Mouse (Mus musculus): Measurements from ENCODE around the gene Fam117a.
A peak's percentile ranks its signal among the peaks of the same experiment; 100 is the strongest.

Fam117a gene

GRCm38 (mm10) chr11:95366280-95366897 lies 29.6 kb downstream of the Fam117a start:
- no peak for DNase-seq

DNA sequence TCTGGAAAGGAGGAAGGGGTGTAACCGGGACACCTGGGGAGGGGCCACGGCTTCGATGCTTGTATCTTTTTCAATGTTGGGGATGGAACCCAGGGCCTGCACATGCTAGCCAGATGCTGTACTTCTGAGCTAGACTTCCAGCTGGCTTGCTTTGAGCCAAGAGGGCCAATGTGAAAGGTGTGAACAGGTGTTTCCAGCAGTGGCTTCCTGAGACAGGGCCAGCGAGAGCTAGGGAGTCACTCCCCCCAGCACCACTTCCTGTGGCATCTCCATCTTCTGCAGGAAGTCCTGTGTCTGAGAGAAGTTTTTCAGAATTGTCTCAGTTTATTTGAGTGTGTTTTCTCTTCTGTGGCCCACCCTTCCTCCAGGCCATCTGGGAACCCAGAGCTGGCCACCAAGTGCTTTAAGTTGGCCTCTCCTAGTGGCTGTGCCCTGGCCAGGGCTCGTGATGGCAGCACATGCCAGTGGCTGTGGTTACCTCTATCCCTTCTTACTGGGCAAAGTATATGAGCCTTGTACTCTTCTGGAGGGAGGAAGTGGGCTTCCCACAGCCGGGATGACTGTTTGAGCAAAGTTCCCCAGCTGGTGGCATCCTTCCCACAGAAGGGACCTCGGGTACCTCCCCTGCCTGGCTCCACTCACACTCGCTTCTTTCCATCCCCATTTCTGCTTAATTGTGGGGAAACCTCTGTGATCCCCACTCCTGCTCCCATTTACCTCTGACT lies 30.4 kb downstream of the Fam117a start:
- no peak for DNase-seq

DNA sequence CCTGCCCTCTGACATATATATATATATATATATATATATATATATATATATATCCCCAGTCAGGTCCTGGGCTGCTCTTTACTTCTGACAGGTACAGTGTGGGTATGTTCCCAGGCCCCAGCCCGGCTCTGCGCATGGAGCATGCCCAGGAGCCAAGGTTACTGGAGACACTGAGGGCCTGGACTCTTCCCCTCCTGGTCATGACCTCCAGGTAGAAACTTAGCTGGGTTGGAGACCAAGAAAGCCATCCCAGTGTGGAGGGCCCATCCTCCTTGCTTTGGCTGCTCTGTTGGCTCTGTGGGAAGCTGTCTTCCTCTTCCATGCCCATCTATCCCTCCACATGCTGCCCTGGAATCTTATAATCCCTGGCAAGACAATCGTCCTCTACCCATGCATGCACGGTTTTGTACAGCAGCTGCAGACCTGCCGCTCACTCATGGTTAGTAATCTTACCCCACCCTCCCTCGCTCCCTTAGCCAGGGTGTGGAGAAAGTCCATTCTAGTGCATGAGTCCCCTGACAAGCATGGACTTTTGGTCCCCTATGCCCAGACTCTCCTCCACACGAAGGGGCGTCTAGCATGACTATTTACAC lies 31.5 kb downstream of the Fam117a start:
- DNase-seq = no peak

- no peak for DNase-seq
Measured at GRCm38 (mm10) chr11:95368871-95369270, 32.1 kb downstream of the Fam117a start.

DNA sequence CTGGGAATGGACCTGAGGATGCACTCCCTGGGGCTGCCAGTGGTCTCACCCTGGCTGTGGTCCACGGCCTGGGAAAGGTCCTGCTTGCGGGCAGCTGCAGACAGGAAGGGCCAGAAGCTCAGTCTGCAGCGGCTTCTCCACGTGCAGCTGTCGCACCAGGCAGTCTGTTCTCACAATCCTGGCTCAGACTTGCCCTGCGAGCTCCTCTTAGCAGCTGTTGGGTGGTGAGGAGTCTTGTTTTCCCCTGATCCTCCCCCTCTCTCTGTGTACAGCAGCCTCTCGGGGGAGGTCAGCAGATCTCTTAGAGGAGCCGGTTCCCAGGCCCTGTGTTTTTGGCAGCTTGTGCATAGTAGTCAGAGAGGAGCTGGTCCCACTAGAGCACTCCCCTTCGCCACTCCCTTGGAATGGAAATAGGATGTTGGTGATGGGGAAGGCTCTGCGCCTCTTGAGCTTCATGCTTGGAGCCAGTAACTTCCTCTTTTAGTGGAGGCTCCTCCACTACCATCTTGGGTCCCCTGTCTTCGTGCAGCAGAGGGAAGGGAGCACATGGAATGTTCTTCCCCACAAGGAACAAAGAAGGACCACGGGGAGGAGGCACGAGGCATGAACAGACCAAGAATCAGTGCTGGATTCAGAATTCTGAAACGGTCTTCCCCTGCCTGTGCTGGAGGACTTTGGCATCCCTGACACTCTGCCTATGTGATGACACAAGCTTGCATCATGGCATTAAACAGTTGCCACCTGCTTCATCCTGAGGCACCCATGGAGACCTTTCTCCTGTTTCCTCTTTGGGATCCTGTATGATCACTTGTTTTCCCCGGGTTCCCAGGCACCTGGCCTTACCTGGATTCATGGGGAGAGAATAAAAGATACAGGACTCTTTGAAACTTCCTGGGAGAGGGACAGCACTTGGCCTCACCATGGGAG lies 33.4 kb downstream of the Fam117a start:
- DNase-seq = no peak

DNA sequence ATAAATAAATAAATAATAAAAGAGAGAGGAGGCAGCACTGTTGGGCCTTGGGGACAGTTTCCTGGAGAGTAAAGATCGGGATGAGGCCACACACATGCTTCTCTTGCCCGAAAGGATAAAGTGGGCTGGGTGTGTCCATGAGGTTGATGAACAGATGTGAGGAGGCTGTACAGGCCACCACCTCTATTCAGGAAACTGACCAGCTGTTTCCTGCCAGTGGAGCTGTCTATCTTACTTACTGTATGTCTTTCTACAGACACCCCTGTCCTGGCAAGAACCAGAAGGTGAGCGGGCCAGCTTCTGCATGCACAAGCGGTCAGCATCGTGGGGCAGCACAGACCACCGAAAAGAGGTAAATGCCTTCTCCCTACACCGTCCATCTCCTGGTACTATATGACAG lies 34.4 kb downstream of the Fam117a start:
- DNase-seq = no peak

DNA sequence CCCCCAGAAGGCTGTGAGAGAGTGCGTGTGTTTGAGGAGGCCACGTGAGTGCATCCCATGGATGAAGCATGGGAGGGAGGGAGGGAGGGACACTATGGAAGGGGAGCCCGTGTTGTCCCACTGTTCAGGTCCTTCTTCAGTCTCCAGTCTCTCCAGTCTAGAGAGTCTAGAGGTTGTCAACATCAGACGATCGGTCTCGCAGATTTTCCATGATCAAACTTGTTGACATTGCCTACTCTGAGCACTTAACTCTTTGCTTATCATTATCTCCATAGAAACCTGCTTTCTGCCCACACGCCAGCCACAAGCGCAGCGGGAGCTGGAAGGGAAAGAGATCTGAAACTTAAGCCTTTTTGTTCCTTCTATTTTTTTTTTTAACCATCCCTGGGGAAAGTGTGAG lies 42.1 kb downstream of the Fam117a start:
- no peak for DNase-seq

DNA sequence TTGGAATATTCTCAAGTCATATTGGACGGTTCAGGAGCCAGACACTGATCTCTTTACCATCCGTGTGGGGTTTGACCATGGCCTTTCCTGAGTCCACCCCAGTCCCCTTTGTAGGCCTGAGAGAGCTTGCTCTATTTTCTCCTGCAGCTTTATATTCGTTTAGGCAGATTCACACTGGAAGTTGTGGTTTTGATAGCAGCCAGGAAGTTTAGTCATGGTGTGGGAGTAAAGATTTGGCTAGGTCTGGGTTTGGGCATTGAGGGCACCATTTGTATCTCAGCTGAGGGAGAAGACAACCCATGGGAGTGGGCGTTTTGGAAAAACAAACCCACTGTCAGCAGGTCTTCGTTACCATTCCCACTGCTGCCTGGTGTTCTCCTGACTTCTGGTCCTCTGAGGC lies 42.7 kb downstream of the Fam117a start:
- no peak for DNase-seq

- no peak for DNase-seq
Measured at GRCm38 (mm10) chr11:95380711-95381110, 43.9 kb downstream of the Fam117a start.

DNA sequence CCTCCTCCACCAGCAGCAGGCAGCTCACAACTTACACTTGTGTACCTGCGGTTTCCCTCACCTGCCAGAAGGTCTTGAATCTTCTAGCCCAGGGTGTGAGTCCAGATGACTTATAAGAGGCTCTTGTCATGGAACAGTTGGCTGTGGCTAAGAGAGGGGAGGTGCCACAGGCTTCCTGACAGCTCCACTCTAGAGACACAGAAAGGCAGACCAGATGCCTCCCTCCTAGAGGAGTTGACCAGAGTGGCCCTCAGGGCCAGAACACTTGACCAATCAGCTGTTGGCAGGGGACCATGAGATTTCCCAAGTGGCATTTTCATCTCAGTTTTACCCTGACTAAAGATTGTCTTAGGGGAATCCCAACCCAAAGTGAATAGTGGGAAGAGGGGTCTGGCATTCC lies 44.3 kb downstream of the Fam117a start:
- DNase-seq = no peak

- DNase-seq = no peak
Measured at GRCm38 (mm10) chr11:95383331-95383986, 46.6 kb downstream of the Fam117a start.

- DNase-seq = no peak
Measured at GRCm38 (mm10) chr11:95384004-95384318, 47.1 kb downstream of the Fam117a start.

GRCm38 (mm10) chr11:95384319-95384972 lies 47.6 kb downstream of the Fam117a start, which contains the start of gene Slc35b1:
Gene Slc35b1, plus strand, starts transcription at chr11:95384692.
- peak; percentile 92 for DNase-seq

- DNase-seq = no peak
Measured at GRCm38 (mm10) chr11:95384973-95385320, 48.1 kb downstream of the Fam117a start.

DNA sequence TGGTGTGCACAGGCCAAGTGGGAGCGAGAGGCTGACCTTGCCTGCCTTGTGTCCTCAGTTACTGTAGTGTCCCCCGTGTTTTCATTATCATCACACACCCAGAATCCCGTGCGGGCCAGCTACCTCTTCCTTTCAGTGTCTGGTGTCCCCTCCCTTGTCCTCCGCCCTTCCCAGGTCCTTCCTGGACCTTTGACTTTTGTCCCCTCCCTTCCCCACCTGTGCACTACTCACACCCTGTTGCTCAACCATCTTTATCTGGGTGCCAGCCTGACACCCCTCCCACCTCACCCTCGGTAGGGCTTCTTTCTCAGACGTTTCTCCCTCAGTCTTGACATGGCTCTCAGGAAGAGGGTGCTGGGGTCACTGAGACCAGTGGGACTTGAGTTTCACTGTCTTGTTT lies 50.5 kb downstream of the Fam117a start:
- DNase-seq = no peak

DNA sequence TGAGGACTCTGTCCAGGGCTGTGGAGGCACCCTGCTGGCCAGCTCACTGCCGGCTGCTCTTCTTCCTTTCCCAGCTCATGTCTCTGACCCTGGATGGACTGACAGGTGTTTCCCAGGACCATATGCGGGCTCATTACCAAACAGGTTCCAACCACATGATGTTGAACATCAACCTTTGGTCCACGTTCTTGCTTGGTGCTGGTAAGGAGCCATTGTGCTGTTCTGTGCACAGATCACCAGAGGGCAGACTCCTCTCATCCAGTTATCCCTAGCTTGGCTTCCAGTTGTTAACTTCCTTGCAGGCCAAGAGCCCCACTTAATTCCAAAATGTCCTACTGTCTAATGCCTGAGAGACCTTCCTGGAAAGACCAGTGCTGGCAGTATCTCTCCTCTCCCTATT lies 52.2 kb downstream of the Fam117a start:
- no peak for DNase-seq

DNA sequence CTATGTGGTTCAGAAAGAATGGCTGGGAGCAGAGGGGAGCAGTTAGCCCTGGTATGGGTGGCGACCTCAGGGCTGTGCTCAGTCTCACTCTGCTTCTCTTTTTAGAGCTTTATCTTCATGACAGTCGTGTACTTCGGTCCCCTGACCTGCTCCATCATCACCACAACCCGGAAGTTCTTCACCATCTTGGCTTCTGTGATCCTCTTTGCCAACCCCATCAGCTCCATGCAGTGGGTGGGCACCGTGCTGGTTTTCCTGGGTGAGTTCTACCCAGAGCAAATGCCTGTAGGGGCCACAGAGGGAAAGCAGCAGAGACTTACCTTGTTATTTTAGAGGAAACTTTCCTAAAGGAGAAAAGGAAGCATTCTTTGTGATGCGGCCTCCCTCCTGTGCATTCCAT lies 53.6 kb downstream of the Fam117a start:
- no peak for DNase-seq

DNA sequence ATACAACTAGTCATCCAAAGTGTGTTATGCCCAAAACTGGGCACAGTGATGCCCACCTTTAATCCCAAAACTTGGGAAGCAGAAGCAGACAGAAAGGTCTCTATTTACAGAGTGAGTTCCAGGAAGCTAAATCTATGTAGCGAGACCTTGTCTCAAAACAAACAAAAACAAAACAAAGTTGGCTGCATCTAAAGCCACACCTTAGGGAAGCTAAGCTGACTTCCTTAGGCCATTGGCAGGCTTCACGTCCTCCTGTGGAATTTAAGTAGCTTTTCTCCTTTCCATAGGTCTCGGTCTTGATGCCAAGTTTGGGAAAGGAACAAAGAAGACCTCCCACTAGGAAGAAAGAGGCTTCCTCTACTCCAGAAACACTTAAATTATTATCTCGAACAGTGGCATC lies 54.4 kb downstream of the Fam117a start:
- DNase-seq = no peak

GRCm38 (mm10) chr11:95391743-95392142 lies 54.9 kb downstream of the Fam117a start:
- no peak for DNase-seq

GRCm38 (mm10) chr11:95392223-95392667 lies 55.4 kb downstream of the Fam117a start:
- DNase-seq = no peak

- no peak for DNase-seq
Measured at GRCm38 (mm10) chr11:95392708-95393499, 56.1 kb downstream of the Fam117a start.

DNA sequence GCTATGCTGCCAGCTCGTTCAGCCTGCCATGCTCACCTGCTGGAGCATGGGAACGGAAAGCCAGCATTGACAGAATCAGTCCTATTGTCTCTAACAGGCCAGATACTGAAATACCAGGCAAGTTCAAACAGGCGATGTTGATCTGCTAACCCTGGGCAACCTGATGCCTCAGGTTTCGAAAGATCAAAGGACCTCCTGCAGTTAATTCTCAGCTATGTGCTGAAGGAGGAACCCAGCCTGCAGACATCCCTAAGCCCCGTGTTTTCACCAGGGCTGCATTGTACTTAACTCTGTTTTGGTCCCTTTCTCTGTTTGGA lies 56.6 kb downstream of the Fam117a start:
- DNase-seq = no peak
